Mouse (Mus musculus) CD8-positive naive resting alpha-beta T cell, adult 2 months (primary cell): ENCODE measurements around the gene Znrf3.
"Not testable (repeated sequence)": the region's sequence is repeated elsewhere in the genome, so short reads cannot be mapped to it uniquely, and the experiment has no call there.

ENCODE experiments used
- DNase-seq, 2 experiments: peaks; one replicate each; pipeline ENCODE4 v3.0.0; 2022; ENCODE audit warnings: low read depth in 2 of 2, low spot score in 2 of 2

Znrf3 gene

DNA sequence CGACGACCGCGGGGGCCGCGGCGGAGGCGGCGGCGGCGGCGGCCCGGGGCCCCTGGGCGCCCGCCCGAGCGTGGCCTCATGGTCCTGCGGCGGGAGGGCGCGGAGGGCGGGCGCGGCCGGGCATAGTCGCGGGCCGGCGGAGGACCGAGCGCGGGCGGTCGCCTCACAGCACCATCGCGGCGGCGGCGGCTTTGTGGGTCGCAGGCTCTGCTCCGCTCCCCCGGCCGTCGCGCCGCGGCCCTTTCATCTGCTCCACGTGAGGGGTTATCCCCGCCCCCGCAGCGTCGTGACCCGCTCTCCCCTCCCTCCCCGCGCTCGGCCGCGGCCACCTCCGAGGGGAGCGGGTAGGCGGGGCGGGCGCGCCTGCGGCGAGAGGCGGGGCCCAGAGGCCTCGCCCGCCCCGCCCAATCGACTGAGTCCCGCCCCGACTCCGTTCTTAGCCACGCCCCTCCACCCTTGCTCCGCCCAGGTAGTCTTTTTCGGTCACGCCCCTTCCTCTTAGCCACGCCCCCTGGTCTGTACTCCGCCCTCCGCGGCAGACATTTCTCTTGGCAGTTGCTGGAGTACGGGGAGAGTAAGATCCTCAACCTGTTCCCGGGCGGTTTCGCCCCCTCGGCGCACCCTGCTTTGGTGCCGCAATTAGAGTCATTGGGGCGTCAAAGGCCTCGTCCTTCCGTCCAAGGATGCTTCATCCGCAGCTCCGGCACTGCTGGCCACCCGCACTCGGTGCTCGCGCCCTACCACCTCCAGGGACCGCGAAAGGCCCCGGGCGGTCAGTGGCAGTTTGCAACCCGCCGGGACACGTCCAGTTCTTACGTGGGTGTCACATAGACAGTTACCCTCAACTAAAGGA, at the start of gene Znrf3:
Znrf3 (minus strand) TSS at position 249 of the 853 bp plus-strand sequence.
- peak; percentile 95 to 96 for DNase-seq

DNA sequence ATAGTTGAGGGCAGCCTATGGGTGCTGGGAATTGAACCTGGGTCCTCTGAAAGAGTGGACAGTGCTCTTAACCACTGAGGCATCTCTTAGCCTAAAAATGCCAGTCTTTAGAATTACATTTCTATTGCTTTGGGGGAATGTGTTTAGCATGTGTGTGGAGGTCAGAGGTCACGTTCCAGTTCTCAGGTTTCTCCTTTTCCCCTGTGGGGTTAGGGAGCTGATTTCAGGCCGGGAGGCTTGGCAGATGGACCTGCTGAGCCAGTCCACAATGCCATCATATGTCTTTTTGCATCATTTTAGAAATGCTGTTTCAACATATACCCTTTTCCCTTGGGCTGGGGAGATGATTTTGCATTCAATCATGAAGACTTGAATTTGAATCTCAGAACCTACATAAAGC, 49.2 kb upstream of the Znrf3 start:
- DNase-seq = no peak

DNA sequence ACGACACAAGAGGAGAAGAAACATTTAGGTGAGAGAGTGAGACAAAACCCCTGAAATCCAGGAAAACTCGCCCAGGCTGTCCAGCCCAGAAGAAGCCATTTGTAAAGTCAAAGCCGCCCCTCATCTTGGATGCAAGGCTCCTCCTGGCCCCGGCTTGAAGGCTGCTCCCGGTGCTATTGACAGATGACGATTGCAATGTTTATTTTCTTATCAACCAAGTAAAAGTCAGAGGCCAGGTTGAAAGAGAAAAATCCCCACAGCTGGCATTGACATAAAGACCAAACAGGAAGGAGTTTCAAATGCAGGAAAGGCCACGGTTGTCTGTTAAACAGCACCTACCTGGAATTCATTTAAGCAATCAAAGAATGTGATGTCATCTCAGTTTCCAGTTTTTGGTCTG, 47.3 kb upstream of the Znrf3 start:
- no peak for DNase-seq

DNA sequence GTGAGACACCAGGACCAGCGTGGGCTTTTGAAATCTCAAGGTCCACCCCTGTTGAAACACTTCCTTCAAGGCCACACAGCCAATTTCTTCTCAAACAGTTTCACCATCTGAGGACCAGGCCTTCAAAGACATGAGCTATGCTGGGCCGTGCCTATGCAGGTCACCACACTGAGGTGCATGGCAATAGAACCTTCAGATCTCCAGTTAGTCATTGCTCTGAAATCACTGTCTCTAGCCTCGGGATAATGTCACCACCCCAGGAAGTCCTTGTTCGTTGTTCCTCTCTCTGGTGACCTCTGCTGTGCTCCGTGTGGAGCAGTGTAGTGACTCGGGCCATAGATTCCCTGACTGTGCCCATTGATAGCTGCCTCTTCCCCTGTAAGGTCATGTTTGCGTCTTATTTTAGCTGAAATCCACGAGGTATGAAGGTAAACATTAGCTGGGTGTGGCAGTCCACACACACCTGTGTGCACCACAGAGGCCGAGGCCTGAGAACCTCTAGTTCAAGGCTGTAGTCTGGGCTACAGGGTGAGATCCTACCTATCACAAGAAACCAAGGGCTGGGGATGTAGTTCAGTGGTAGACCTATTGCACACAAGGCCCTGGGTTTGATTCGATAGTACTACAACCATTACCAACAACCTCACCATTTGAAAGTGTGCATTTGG, 46.5 kb upstream of the Znrf3 start:
- no peak for DNase-seq

DNA sequence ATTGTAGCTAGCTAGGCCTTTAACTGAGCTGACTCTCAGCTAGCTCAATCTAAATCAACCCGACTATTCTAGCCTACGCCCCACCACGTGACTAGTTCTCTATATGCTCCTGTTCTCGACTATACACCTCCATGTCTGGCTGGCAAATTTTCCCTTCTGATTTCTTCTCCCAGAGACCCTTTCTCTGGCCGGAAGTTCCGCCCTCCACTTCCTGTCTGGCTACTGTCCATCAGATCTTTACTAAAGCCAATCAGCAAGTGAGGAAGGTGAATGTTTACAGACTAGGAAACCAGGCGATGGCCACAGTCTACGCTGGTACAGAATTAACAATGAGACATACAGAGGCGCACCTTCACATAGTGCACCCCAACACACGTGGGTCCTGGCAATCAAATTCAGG, 44.8 kb upstream of the Znrf3 start:
- not testable (repeated sequence) for DNase-seq

DNA sequence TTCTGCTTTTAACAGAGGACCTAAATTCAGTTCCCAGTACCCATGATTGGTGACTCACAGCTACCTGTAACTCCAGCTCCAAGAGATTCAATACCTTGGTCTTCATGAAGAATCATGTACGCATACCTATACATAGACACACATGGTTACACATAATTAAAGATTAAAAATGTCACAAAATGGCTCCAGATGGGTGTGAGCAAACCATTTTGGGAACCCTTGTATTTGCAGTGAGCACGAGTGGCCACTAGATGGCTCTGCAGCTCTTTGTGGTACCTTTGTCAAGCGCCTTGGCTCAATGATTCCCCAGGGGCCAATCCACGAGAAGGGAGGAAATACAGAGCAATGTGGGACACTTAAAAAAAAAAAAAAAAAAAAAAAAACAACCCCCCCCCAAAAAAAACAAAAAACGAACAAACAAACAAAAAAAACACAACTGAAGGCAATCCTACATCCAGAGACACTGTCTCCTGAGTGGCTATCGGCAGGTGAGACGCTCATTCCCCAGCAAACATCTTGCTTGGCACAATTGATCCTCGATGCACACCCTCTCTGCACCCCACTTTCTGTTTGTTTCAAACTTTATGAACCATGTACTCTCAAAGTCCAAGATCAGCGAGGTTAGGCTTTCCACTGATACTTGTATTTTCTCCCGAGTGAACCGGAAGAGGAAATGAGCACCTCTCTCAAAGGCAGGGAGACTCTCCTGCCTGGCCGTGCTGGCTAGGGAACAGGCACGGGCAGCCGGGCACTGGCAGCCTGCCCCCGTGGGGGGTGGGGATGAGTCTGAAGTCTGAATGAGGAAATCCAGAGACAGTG, 40.8 kb upstream of the Znrf3 start:
- DNase-seq = peak; percentile 74 to 84

DNA sequence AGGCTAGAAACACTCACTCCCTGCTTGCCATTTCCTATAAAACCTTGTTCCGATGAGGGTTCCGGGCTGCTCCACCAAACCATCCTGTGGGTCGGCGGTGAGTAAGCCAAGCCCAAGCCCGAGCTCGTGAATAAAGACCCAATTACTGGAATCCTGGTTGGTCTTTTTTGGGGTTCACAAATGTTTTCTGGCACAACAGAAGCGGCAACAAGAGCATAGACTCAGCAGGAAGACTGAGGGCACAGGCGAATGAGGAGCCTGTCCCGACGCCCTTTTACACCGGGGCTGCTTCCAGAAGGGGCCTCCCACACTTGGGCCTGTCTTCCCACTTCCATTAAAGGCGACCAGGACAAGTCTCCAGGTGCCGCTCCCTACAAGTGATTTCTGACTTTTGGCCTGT, 37.9 kb upstream of the Znrf3 start:
- DNase-seq = no peak

DNA sequence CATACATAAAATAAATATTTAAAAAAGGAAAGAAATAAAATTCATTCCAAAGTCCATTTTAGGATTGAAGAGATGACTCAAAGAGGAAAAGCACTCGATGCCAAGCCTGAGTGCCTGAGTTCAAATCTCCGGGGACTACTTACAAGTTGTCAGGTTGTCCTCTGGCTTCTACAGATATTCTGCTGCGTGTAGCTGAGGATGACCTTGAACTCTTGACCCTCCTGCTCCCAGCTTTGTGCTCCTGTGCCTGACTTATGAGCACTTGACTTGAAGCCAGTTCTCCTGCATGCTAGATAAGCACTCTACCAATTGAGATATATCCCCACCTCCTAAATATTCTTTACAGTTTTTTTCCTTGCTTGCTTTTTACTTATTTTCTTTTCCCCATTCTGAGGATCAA, 34.2 kb upstream of the Znrf3 start:
- no peak for DNase-seq

DNA sequence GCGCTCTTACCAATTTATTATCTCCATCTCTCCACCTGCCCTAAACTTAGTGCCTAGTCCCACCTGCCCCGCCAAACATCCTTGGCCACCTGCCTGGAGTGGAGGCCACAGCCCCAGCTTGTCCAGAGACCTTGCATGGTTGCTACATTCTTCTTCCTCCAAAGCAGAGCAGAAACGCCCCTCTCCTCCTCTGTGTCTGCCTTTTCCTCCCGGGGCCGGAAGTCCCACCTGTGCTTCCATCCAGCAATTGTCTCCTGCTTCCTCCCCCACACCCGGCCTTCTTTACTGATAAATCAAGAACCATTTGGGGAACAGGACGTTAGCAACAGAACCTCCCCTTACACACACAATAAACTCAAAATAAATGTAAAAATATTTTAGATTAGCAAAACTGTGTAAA, 33.5 kb upstream of the Znrf3 start:
- DNase-seq = no peak

DNA sequence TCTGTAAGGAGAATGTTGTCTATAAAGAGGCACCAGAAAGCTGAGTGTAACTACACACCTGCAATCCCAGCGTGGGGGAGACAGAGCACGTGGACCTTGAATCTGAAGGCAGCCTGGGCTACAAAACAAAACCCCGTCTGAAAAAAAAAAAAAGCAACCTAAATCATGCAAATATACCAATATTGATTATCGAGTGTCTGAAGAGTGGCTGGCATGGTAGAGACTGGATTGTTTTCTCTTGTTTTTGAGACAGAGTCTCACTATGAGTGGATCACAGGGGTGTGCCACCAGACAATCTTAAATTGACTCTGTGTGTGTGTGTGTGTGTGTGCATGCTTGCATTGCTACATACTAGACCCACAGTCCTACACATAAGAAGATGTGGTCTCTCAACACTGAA, 32.2 kb upstream of the Znrf3 start:
- no peak for DNase-seq

DNA sequence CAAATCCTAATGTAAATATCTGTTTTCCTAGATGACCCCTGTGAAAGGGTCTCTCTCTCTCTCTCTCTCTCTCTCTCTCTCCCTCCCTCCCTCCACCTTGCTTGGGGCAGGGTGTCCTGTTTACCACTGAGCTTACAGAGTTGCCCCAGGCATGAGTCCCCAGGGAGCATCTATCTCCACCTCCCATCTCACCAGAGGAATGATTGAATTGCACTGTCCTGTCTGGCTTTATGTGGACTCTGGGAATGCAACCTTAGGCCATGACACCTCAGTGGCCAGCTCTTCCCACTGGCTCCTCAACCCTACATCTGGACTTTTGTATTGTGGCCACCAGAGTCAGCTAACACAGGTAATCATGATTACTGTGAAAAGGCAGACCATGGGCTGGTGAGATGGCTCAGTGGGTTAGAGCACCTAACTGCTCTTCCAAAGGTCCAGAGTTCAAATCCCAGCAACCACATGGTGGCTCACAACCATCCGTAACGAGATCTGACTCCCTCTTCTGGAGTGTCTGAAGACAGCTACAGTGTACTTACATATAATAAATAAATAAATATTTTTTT, 31.0 kb upstream of the Znrf3 start:
- not testable (repeated sequence) for DNase-seq

DNA sequence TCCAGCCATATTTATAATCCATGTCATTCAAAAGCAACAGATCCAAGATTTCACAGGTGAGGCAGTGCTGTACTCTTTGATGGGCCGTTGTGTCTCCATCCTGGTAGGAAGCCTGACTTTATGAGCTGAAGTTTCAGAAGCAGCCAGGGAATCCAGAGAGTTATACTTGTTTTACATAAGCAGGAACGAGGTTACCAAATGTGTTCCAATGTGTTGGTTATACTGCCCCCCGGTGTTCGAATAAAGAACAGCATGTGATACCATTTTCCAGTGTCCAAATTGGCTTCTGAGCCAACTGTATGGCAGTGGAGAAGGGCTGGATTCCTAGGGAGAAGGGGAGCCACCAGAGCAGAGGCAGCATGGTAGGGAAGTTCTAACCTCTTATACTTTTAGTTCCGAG, 29.5 kb upstream of the Znrf3 start:
- DNase-seq = peak; percentile 54 to 68

DNA sequence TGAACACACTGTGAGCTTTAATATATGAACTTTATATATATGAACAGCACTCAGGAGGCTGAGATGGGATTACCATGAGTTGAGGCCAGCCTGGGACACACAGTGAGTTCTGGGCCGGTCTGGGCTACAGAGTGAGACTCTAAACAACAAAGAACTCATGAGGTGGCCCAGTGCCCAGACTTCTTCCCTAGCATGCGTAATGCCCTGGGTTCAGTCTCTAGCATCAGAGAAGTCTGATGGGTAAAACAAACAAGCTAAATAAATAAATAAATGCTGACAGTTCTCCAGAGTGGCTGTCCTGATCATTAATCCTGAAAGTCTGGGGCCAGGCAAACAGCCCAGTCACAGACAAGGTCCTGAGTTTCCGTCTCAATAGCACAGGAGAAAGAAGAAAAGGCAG, 25.4 kb upstream of the Znrf3 start:
- no peak for DNase-seq

DNA sequence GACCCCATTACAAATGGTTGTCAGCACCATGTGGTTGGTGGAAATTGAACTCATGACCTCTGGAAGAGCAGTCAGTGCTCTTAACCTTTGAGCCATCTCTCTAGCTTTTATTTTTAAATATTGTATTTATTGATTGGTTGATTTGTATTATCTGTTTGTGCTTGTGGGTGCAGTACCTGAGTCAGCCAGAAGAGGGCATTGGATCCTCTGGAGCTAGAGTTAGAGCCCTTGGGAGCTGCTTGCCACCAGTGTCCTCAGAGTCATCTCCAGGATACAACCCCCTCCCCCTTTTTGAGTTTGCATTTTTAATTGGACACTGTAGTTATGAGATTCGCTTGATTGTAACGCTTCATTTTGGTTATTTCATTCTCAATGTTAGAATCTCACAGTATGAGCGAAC, 24.4 kb upstream of the Znrf3 start:
- DNase-seq = peak; percentile 59 to 67

DNA sequence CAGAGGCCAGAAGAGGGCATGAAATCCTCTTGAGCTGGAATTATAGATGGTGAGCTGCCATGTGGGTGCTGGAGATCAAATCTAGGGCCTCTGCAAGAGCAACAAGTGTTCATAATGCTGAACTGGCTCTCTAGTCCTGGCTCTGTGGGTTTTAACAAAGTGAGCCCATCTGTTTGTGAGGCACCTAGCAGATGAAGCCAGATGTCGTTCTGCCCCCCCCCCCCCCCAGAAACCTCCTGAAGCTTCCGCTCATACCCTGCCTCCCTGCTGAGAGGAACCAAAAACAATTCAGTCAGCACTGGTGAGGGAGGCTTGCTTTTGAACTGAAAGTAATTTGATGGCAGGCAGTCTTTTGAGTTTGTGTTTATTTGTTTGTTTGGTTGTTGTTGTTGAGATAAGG, 23.8 kb upstream of the Znrf3 start:
- DNase-seq = no peak

DNA sequence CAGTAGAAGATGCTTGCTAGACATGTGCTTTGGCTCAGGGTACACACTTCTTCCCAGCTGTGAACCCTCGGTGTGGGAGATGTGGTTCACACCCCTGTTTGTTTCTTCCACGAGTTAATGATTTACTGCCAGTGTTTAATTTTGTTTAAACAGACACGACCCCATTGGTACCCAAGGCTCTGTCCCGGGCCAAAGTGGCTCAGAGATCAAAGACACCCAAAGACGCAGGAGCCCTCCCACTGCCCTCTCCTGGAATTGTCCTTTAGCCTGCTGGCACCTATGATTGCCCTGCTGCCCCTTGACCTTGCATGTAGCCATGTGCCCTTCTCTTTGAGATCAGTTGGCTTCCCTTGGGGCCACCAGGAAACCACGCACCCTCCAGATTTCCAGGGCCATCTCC, 7.3 kb upstream of the Znrf3 start:
- DNase-seq = no peak

DNA sequence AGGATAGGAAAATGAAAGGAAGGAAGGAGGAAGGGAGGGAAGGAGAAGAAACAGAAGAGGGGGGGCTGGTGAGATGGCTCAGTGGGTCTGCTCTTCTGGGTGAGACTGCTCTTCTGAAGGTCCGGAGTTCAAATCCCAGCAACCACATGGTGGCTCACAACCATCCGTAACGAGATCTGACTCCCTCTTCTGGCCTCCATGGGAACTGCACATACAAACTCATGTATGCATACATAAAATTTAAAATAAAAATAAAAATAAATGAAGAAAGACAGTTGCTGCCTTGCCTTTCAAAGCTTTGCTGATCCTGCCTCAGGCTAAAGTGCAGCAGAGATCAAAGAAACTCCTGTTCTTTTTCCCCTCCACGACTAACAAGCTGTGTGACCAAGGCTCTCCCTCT, 6.7 kb upstream of the Znrf3 start:
- no peak for DNase-seq

DNA sequence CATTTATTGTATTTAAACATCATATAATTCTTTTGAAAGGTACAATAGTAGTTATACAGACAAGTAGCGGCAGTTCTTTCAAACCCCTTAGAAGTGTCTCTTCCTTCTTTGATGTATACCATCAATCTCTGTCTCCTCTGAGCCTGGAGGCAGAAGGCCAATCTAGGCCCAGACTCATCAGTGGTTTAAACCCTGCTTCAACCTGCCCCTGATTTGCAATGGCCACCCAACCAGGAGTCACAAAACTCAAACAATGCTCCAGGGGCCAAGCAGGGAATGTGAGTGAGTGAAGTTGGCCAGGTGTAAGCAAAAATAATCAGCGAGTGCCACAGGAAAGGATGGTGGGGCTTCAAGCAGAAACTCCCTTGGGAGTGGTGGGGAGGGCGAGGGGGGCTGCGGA, 6.1 kb upstream of the Znrf3 start:
- DNase-seq = no peak

DNA sequence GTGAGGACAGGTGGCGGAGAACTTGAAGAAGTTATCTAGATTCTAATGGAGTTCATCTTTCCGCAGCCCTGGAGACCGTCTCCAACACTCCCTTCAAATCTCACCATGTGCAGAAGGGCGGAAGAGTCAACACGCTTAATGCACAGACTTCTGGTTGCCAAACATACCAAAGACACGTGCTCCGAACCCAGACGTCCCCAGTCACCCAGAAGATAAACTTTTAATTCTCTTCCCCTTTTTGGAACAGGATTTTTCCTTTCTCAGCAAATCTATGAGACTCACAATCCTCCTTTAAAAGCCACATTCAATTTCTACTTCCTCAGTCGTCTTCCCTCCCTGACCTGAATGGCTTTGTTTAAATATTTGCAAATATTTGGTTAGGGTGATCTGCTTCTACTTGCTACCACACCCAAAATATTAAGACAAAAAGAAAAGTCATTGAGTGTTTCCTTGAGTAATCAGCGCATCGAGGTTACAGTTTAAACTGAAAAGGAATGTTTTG, 856 bp upstream of the Znrf3 start:
- no peak for DNase-seq

DNA sequence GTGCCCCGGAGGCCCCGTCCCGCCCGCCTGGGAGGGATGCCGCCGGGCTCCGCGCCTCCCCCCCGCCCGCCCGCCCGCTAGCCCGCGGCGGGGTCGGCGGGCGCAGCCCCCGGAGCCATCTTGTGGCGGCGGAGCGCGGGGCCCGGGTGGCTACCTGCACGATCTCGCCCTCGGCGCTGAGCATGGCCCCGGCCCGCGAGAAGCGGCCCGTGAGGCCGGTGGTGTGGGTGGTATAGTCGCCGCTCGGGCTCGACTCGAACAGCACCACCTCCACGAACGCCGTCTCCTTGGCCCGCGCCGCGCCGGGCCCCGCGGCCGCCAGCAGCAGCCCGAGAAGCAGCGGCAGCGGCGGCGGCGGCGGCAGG, 431 bp downstream of the Znrf3 start:
- peak; percentile 23 to 35 for DNase-seq

DNA sequence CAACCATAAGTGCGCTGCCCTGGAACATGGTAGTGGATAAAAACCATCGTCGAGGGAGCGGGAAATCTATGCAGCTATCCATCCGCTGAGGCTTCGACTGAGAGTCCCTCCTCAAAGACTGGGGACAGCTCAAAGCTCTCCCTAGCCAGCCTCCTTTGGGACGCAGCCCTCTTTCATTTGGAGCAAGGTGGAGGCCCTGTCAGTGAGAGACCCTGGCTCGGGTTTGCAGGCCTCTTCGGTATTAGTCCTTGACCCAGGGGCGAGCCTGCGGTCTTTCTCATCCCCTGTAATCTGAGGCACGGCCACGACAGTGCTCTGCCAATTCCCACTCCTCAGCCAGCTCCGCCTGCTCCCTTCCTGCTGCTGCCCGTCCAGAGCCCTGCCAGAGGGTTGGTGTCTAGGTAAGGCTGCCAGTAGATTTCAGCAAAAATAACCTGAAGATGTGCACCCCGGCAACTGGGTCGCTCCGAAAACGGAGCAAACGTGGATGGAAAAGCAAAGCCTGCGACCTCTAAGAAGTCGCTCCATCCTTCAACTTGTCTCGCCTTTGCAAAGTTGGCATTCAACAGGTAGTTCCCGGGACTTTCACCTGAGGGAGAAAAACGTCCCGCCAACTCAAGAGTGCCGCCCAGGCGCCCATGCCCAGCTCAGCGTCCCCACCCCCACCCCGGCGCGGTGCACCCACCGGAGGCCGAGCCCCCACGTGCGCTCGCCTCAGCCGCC, 975 bp downstream of the Znrf3 start:
- DNase-seq = peak; percentile 16 to 25
